Mouse (Mus musculus): ENCODE measurements around the gene Syt12.
A peak's percentile ranks its signal among the peaks of the same experiment; 100 is the strongest.

The Syt12 gene

GRCm38 (mm10) chr19:4404840-4405239 lies 72.4 kb downstream of the Syt12 start:
- DNase-seq (ENCODE audit: low spot score), result no peak

DNA sequence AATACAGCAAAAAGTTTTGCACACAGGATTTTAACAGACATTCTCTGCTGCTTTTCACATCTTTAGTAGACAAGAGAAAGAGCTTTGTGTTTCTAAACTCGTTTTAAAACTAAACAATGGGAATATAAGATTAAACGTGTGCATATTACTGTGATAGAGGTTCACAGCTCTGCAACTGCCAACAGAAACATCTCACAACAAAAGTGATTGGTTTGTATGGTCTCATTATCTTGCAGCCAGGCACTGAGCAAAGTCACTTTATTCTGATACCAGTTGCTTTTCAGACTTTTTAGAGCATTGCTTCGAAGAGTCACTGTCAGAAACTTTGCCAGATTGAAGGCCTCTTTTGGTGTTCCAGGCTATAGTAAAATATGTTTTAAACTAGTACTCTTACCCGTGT lies 78.3 kb downstream of the Syt12 start:
- DNase-seq (ENCODE audit: low spot score), result no peak

- no peak for DNase-seq (ENCODE audit: low spot score)
Measured at GRCm38 (mm10) chr19:4398630-4398948, 78.7 kb downstream of the Syt12 start.

- peak; percentile 66 for DNase-seq (ENCODE audit: low spot score)
Measured at GRCm38 (mm10) chr19:4397798-4398629, 79.2 kb downstream of the Syt12 start, which contains the start of gene Kdm2a. Gene Kdm2a, minus strand, starts transcription at chr19:4398285.

DNA sequence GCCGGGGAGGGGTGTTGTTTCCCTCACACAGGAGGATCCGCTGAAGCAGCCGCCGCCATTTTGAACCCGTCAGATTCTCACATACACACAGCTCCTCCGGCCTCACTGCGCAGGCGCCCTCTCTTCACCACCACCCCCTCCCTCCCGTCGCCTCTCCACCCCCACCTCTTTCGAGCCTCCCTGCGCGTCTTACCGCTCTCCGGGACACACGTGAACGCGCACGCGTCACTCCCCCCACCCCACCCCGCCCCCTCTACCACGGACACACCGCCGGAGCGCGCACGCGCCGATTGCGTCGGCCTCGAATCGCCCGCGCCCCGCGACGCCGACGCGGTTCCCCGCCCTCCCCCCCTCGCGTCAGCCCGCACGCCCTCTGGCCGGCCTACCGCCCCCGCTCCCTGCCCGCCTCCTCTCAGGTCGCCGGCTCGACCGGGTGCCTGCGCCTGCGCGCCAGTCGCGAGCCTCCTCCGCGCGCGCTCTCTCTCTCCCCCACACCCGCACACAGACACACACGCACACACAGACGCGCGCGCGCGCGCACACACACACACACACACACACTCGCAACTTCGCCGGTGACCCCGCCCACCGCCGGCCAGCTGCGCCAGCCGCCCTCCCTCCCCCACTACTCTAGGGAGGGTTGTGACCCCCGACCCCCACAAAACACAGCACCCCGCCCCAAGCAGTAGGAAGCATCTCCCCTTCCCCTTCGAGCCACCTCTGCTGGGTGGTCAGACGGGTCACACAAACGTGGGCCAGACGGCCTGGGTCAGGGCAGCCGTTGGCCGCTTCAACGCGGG lies 80.0 kb downstream of the Syt12 start:
- DNase-seq (ENCODE audit: low spot score), result peak; percentile 98

DNA sequence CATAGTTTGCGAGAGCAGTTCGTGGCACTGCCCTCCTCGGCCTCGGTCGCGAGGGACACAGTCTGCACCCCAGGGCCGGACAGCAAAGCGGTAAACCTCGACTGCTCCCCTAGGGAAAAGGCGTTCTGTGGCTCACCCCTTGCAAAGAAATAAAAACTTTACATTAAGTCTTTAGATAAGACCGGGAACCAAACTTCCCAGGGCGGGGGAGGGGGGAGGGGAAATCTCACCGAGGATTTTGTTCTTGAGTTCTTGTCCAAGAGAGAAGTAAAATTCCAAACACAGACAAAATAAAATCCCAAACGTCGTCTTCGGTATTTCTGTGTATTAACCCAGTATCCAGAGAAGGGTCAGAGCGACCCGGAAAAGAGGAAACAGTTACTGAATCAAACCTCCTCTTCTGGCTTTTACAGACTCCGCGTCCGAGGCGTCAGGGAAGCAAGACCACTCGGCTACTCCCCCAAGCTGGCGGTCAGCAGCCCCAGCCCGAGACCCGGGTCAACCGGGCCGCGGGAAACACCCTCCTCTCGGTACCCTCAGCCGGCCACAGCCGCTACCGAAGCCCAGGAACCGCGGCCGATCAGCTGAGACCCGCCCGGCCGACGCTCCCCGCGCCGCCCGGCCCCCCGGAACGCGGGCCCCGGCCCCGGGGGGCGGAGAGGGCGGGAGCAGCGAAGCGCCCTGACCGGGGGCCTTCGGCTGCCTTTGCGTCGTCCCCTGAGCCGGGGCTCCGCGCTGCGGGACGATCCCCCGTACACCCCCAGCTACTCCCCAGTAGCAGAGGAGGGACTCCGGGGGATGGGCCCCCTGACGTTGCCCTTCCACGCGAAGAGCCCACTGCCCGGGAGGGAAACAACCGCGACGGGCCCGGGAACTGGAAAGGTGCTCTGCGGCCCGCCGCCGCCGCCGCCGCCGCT lies 80.9 kb downstream of the Syt12 start:
- DNase-seq (ENCODE audit: low spot score), result peak; percentile 53
